Mouse (Mus musculus) left cerebral cortex, postnatal 4 days (tissue): ENCODE data around the gene Ntm. TPM values are rescaled to one million over a fixed set of nuclear protein-coding genes. Genes with fewer than 3 reads are reported as not detected.

Experiments
- DNase-seq: peaks from one replicate; pipeline ENCODE4 v3.0.0-alpha.2; 2022
- intact Hi-C: fragments of 180-260 bp; cut with DNase I; formaldehyde crosslinking; loops from one replicate; pipeline ENCODE4 v1.15.1; 2025
- total RNA-seq, 2 experiments: library from RNA; stranded (reverse); gene quantifications; 2 replicates each; pipeline ENCODE4 v1.2.3; 2021

The Ntm gene
- total RNA-seq, 2 experiments from 2014 or later, result 269 to 280 TPM

DNA sequence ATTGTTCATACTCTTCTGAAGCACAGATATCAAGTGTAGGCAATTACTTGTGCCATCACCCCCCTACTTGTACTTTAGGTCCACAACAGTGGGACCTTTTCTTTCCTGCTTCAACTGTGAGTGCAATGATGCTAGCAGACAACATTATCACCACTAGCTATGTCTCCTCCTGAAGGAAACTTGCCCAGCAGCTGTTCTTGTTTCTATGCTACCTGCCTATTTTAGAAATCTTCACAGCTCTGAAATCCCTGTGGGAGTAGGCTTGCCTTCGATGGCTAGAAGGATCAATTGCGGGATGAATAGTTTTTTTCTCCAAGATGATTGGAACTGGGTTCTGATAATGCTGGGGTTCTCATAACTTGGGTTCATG is 693.7 kb downstream of the Ntm start:
- intact Hi-C loops, result no loop called here
- DNase-seq, result no peak

DNA sequence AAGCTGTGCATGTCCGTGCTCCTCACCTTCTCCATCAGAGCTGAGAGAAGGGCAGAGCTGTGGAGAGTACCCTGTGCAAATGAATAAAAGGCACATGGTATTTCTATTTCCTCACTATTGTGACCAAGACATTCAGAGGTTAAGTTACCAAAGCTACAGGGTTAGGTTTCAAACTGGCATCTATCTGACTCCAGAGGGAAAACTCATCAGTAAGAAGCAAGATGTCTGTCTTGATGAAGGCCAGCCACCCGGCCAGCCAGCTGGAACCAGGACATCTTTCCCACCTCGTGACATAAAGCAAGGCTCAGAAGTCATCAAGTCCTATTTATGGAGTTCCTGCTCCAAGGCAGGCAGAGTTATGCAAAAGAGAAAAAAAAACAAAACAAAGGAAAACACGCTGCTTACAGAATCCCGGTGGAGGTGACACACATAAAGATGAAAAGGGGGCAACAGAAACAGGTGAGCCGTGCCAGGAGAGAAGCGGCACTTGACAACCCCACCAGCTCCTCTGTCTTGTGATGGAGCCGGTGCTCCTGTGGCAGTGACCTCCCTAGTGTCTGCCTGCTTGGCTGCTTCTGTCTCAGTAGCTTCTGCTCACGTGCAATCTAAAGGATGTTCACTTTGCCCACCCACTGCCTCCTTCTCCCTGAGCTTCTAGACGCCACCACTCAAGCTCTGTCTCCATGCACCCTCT is 694.2 kb downstream of the Ntm start:
- intact Hi-C loops, result no loop called here
- DNase-seq, result no peak

DNA sequence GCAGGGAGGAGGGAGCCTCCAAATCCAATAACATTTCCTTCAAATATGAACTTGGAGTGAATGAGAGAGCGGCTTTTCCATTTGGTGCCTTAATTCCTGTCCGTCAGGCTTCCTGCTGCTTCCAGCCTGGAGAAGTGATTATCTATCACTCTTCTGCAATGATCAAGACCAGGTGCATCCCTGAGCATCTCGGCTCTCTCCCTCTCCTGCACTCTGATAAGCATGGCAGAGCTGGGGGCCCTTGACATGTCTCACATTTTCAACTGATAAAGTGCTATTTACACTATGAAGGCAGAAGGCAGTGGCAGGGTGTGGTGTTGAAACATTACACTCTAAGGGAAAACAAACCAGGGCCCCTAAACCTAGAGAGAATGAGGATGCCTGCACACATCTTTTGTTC is 695.3 kb downstream of the Ntm start:
- intact Hi-C loops, result no loop called here
- no peak for DNase-seq

DNA sequence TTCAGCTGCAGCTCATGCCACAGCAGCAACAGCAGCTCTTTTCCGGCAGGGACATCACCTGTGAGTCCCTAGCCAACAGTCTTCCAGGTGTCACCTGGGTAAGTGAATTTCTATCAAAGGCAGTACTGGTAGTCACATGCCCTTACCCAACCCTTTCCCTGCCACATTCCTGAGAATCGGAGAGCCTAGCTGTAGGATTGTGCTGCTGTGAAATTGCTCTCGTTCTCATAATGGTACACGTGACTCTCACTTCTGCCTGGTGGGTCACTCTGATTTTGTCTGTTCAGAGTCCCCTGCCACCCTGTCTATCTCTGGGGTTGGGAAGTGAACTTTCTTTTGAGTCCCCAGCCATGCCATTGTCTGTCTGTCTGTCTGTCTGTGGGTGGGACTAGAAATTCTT is 697.8 kb downstream of the Ntm start:
- intact Hi-C loops, result no loop called here
- no peak for DNase-seq

DNA sequence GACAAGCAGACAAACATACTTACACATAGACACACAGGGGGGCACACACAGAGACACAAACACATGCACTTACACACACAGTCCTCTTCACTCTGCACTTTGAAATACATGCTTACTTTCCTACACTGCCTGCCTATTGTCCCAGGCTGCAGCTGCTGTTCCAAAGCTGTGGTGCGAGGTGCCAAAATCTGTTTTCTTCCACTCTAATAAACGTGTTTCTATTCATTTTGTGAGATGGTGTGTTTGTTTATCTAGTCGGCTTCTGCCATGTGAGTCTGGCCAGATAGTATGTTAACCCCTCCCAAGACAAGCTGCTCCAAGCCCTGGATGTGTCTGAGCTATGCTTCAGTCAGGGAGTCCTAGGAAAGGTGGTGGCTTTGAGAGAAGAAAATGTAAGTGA is 700.1 kb downstream of the Ntm start:
- DNase-seq, result no peak
- intact Hi-C loops, result no loop called here

DNA sequence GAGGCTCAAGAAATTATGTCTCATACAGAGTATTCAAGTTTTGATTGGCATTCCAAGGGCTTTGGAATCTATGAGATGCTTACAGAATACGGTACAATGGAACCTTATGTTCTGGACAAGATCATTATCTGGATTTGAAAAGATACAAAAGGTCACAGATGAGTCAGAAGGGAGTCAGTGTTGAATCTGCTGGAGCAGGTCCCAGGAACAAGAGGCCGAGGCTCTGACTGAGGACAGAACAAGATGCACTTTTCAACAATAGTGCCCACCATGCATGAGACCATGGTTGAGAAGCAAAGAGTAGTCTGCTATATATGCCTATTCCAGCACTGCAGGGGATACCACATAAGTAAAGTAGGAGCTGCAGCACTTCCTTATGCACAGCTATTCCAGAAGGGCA is 710.1 kb downstream of the Ntm start:
- intact Hi-C loops, result no loop called here
- no peak for DNase-seq

DNA sequence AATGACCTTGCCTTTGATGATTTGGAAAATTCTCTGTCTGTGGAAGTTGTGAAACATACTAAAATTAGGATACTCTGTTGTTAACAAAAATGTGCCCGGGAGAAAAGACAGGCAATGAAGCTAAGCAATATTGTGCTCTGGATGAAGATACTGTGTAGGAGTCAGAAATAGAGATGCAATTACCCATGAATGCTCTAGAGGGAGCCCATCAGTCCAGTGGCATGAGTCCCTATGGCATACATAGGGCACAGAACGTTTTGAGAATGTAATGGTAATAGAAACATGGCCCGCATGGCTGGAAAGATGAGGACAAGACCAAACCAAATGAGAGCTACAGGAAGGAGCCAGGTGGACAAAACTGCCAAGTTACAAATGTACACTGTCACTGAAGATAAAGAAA is 712.1 kb downstream of the Ntm start:
- intact Hi-C loops, result no loop called here
- DNase-seq, result no peak

DNA sequence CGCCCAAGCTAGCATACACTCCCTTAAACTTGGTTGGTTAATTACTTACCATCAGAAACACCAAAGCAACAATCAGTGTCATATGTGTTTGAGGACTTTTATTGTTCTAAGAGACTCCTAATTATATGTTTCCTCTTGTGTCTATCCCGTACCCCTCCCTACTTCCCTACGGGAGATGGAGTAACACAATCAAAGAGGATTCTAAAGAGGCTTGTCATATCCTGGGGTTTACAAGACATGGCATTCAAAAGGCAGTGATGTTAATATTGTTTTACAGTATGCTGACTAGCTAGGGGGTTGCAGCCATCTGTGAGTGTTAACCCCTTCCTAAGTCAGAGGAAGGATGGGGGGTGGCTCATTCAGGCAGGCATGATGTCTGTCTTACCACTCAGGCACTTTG is 715.1 kb downstream of the Ntm start:
- intact Hi-C loops, result no loop called here
- DNase-seq, result no peak

DNA sequence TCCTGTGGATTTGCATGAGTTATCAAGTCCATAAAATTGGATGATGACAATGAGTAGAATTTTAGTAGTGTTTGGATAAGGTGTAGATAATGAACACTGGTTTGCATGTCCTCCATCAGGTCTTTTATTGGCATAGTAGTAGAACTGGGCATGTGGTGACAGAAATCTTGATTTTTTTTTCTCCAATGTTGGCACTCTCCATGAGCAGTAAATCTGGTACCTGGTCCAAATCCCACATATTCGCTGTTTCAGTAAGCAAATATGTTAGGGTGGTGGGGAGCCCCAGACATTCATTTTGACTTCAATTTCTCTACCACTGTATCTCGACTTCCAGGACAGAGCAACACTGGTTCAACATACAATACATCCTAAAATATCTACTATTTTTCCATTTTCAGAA is 718.9 kb downstream of the Ntm start:
- DNase-seq, result no peak
- intact Hi-C loops, result no loop called here

DNA sequence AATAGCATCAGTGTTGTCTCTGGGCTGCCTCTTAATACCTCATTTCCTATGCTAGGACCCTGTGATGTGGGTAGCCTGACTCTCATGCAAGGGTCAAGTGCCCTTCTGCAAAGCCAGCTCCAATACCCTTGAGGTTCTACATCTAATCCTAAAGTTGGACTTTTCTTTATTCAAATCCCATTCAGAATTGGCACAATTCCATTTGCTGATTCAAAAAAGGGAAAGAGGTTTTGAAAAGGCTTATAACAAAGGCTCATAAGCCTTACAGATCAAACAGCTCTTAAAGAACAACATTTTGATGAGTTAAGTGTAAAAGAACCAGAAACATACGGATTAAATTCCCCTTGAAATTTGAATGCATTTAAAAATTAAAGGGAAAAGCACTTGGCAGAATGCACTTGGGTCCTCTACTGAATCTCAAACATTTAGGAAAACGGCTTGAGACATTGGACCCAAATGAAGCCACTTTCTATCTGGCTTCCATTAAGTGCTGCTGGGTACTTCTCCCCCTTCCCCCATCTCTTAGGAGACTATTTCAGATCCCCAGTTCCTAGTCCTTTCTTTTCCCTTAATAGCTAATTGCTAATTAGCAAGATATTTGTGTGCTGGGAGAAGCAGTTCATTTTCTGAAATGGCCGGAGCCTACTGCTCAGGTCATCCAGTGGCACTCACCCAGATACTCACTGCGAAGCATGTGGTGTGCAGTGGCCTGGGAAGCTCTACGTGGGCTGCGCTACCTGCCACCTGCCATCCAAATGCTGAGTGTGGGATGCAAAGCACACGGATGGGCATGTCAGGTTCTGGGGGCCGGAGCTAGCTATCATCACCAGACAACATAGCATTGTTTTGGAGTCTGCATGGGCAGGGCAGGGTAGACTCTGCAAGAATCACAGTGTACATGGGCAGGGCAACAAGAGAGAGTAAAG is 720.2 kb downstream of the Ntm start:
- DNase-seq, result no peak
- intact Hi-C loops, result no loop called here

DNA sequence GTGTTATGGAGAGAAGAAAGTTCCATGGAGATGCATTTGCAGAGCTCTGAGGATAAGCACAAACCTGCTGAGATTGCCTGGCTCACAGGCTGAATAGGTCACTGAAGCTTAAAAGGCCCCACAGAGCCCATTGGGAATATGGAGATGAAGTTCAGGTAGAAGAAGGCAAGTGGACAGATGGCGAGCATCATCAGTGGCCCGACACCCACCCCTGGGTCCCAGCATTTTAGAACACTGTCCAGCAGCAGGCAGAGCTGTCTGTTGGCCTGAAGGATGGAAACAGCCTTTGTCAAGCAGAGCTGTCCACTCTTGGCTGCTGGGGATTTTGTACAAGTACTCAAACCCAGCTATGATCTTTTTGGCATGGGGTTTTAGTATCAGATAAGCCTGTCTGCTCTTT is 722.1 kb downstream of the Ntm start:
- peak; percentile 29 for DNase-seq
- intact Hi-C loops, result no loop called here

DNA sequence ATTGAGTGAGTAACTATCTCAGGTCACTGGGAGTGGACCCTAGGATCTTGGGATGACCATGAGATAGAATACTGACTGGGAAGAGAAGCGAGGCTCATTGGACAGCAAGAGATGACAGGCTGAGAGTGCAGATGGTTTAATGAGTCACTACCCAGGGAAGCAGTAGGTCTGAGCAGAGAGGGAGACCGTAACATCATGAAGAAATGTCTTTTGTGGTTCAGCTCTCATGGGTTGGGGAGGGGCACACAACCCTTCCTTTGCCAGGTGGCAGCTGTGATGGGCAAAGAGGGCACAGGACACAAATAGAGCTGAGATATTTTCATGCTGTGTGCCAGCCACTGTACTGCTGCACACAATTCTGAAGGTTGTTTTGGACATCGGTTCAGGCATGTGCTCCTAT is 724.0 kb downstream of the Ntm start:
- DNase-seq, result peak; percentile 32
- intact Hi-C loops, result no loop called here

DNA sequence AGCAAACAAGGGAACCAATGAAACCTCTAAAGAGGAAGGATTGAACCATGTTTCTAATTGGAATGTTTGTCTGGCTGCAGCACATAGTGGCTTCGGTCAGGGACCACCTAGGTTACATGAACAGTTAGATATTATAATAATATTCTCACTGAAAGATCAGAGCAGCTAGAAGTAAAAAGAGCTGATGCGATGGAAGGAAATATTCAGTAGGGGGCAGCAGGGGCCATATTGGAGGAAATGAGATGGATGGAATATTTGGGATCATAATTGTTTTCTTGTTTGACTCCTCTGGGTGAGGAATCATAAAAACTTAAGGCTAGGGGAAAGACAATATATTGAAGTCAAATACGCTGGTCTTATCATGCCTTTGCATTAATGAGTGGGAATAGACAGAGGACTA is 726.2 kb downstream of the Ntm start:
- intact Hi-C loops, result no loop called here
- DNase-seq, result no peak

DNA sequence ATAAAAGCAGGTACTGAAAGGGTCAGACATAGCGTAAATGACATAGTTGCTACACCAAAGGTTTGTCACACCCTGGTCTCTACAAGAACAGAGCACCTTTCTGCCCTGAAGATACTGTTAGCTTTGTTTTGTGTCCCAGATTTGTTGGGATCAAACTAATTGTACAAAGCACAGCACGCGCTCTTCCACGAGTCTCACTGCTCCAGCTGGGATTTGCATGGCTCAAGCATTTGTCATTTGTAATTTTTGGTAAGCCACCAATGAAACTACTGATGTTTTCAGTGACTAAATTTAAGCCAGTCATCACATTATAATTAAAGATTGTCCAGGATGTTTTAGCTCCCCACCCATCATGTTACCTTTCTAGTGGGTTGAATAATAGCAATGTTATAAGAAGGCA is 735.2 kb downstream of the Ntm start:
- no peak for DNase-seq
- intact Hi-C loops, result no loop called here

DNA sequence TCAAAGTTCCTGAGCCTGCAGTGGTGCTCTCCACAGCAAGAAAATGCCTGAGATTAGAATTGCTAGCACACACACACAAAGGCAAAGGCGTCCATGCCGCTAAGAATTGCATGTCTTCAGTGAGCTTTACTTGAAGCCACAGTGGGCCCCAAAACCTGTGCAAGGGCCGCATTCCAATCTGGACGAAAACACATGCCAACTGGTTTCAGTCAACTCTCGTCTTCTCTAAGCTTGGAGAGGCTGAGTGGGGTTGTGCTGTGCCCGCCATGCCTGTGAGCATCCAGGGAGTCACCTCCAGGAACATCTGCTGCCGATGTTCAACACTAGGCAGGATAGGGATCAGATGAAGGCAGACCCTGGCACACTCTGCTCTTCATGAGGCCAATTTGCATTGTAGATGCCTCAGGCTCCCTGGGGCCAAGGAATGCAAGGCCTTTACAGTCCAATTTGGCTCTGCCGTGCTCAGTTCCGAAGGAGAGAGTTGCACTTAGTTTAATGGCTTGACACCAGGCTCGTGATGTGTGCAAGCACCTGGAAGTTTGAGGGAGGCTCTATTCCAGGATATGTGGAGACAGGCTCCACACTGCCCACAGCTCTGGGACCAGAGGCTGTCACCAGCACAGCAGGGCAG is 739.9 kb downstream of the Ntm start:
- peak; percentile 21 for DNase-seq
- intact Hi-C loops, result no loop called here

DNA sequence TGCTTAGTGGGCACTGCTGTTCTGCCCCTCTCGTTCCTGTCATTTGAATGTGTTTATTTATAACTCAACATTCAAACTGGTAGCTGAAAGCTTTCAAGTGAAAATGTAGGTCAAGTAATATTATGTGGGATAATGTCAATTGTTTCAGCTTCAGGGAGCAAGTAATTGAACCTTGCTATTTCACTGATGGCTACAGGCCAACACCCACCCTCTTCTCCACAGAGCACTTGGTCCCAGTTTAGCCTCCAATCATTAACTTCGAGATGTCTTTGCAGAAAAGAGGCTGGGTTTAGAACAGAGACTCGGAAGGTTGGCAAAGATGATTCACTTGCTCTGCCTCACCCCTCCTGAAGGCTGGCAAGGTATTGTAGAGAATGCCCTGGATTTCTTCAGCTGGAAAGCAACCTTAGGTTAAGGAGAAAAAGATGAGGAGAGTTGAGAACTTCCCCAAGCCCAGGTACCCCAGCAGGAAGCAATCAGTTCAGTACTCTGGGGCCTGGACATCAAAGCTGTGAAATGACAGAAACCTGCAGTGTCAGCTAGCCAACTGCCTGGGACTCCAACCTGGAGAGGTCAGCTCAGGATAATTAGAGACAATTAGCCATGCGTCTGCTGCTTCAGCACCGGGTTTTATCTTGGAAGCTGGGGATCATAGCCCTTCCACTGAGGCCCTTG is 741.9 kb downstream of the Ntm start:
- peak; percentile 27 for DNase-seq
- intact Hi-C loops, result no loop called here

DNA sequence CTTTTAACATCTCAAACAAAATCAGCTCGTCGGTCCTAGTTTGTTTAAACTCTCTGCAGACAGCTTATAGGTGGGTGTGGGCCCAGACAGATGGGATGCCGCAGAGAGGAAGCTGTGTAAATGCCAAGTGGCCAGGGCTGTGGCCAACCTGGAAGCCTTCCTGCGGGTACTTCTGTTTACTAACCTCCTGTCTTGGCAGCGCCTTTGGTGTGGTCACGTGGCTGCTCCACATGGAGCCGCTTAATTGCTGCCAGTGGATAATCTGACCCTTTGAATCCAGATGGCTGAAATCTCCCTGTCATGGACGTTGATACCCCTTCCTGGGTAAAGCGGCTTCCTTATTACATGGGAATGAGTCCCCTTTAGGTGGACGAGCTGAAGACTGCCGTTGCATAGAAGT is 742.4 kb downstream of the Ntm start:
- intact Hi-C loops, result no loop called here
- DNase-seq, result peak; percentile 91

DNA sequence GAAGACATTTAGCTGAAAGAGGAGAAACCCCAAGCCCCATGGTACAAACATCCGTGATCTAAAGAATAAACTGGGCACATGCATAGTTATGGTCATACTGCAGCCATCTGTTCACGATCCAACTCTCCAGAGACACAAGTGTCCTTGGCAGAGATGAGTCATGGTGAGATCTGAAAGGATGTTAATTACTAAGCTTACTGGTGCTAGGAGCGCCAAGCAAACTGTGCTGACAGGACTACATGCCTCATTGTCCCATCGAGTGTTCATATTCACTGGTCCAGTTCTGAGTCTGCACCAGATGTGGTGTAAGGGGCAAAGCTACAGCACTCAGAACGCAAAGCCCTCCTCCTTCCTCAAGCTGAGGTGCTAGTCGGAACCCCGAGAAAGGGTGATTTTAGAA is 745.0 kb downstream of the Ntm start:
- intact Hi-C loops, result no loop called here
- DNase-seq, result peak; percentile 24

DNA sequence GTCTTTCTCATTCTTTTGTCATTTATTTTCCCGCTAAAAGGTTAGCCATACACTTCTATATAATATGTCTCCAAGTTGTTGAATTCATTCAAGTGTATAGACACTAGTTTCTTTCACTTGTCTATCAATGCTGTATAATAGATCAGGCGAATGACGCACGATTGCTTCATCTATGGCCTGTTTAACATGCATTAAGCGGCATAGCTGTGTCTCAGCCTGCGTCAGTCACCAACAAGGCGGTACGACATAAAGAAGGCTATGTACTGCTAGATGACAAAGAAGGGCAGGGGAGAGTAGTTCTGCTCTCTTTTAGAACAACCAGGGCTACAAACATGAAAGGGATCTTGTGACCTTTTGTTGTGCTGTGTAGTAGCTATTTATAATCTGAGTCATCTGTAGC is 746.4 kb downstream of the Ntm start:
- intact Hi-C loops, result no loop called here
- no peak for DNase-seq

DNA sequence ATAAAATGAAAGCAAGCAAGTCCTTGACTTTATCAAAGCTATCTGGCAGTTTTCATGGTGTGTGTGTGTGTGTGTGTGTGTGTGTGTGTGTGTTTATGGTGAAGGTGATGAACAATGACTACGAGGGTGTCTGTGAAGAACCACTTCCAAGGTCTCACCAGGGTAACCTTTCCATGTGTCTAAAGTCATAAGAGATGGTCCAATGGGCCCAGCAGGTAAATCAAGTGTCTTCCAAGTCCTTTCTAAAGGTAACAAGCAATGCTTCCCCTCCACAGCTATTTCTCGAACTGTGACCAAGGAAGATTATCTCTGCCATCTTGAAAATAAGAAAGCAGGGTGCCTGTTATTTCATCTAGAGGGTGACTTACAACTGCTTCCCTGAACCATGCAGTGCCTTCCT is 747.1 kb downstream of the Ntm start:
- peak; percentile 27 for DNase-seq
- intact Hi-C loops, result no loop called here

DNA sequence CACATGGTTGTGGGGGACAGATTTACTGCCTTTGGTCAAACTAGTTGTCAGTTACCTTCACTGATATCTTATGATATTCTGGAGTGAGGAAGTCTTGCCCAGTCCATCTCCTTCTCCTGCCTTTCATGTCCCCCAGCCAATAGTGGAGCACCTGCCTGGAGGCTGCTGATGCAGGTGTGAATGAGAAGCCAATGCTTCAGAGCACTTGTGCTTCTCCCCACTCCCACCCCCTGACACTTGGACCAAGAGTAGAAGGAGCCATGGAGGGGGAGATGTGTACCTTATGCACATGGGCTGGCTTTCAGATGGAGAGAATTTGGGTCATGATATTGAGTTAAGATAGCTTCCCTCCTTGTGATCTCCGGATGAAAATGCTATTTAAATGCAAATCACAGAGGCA is 747.7 kb downstream of the Ntm start:
- intact Hi-C loops, result no loop called here
- no peak for DNase-seq
